Mouse (Mus musculus) lung, adult 2 months (tissue): ENCODE measurements around the gene Kank2. TPM values are rescaled to one million over a fixed set of nuclear protein-coding genes. Genes with fewer than 3 reads are reported as not detected.

ENCODE experiments used
- DNase-seq: peaks from one replicate; pipeline ENCODE4 v3.0.0; 2022
- H3K4me1 ChIP-seq: fragments of 200-500 bp; 2 replicates; pipeline ENCODE4 v1.6.1; 2011; ENCODE audit warnings: low read length; ENCODE audit not compliant: control insufficient read depth, insufficient read depth
- H3K4me3 ChIP-seq: fragments of 200-500 bp; replicated peaks from 2 replicates; pipeline ENCODE3; 2011; ENCODE audit warnings: low read depth, mild to moderate bottlenecking, control low read depth, low read length; ENCODE audit errors: extremely low read depth
- CTCF ChIP-seq: fragments of 200-500 bp; IDR thresholded peaks from 2 replicates; pipeline ENCODE4 v1.5.1; 2011; ENCODE audit warnings: mild to moderate bottlenecking, low read length, control low read depth; ENCODE audit not compliant: insufficient read depth
- POLR2A ChIP-seq: fragments of 200-500 bp; IDR thresholded peaks from 2 replicates; pipeline ENCODE4 v1.6.1; 2011; ENCODE audit warnings: low read depth, mild to moderate bottlenecking, control low read depth, low read length, borderline replicate concordance; ENCODE audit errors: extremely low read depth
- WGBS: fragments of 180-500 bp; shearing (Covaris S2); methylation state at CpG from one replicate; pipeline ENCODE4 v1.1.7; 2018; 5-methylcytosine and 5-hydroxymethylcytosine counted together
- polyA plus RNA-seq: library from polyadenylated mRNA; depleted of rRNA; stranded (reverse); fragments of >200 nt; gene quantifications from 2 replicates; pipeline ENCODE4 v1.2.3, GENCODE M21; 2012

Gene Kank2
- polyA plus RNA-seq, 1 experiment = 108 TPM

- 79% methylated on average over 2 of the region's 2 CpGs for WGBS
- TF ChIP-seq POLR2A (no peak), CTCF (no peak)
- H3K4me1 ChIP-seq = no peaks in the 10 kb centered on the region
- no peak overlapping the region for H3K4me3 ChIP-seq
- DNase-seq = no peak
Observed at GRCm38 (mm10) chr9:21819181-21819729, 20.7 kb upstream of the Kank2 start.

DNA sequence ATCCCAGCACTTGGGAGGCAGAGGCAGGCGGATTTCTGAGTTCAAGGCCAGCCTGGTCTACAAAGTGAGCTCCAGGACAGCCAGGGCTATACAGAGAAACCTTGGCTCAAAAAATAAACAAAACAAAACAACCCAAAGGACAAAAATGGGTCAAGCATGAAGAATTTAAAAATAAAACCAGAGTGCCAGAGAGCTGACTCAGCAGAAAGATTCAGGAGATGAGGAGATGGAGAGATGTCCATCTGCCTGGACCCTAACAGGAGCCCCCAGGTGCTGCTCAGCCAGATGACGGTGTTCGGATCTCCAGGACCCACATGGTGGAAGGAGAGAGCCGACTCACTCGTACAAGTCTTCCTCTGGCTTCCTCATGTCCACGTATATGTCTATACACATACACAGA is 20.0 kb upstream of the Kank2 start:
- no peak for DNase-seq
- 92% methylated on average over 6 of the region's 6 CpGs for WGBS
- Histone ChIP-seq H3K4me3 (no peak overlapping the region), H3K4me1 (no peaks in the 10 kb centered on the region)
- no peak for TF ChIP-seq CTCF
- TF ChIP-seq POLR2A = no peak

DNA sequence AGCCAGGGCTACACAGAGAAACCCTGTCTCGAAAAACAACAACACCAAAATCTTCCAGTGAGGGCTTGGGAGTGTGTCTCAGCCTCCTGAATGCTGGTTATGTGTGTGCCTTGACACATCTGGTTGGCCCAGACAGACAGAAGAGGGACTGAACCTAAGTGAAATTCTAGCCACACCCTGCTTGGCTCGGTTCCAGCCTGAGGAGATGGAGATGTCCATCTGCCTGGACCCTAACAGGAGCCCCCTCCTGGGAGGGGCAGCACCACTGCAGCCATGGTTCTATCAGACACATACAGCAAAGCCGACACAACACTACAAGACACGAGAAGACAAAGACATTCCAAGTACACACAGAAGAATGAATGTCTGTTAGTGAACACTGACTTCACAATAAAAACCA is 19.6 kb upstream of the Kank2 start:
- WGBS = 80% methylated on average over 4 of the region's 4 CpGs
- H3K4me3 ChIP-seq = no peak overlapping the region
- DNase-seq = no peak
- H3K4me1 ChIP-seq = no peaks in the 10 kb centered on the region
- no peak for TF ChIP-seq POLR2A
- no peak for TF ChIP-seq CTCF

GRCm38 (mm10) chr9:21816716-21817305 is 18.3 kb upstream of the Kank2 start:
- no peak overlapping the region for H3K4me3 ChIP-seq
- H3K4me1 ChIP-seq = no peaks in the 10 kb centered on the region
- WGBS = 70% methylated on average over 9 of the region's 9 CpGs
- no peak for TF ChIP-seq CTCF
- no peak for DNase-seq

DNA sequence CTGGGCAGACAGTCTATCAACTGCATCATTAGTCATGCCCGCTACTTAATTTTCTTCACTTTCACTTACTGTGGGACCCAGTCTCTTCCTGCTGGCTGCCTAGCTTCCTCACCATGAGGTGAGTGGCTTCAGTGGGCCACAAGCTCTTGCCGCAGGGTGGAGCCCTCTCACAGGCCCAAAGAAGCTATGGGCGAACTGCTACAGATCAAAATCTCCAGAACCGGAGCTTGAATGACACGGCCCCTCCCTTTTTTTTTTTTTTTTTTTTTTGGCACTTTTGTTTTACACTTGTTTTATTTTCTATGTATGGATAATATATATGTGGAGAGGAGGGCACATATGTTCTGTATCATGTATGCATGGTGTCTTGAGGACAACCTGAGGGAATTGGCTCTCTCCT is 12.6 kb upstream of the Kank2 start:
- TF ChIP-seq CTCF = no peak
- TF ChIP-seq POLR2A = no peak
- no peak for DNase-seq
- no peak overlapping the region for H3K4me3 ChIP-seq
- WGBS = 71% methylated on average over 5 of the region's 5 CpGs
- H3K4me1 ChIP-seq = no peaks in the 10 kb centered on the region; the same call in 1 of the 2 replicates

- 71% methylated on average over 3 of the region's 3 CpGs for WGBS
- DNase-seq = no peak
- H3K4me1 ChIP-seq = peaks cover 3% of the 10 kb centered on the region; the same call in 1 of the 2 replicates
- H3K4me3 ChIP-seq = no peak overlapping the region
- TF ChIP-seq CTCF = peak; percentile 51
- no peak for TF ChIP-seq POLR2A
Observed at GRCm38 (mm10) chr9:21808561-21808960, 10.0 kb upstream of the Kank2 start.

- Histone ChIP-seq H3K4me1 (peaks cover 3% of the 10 kb centered on the region; the same call in 1 of the 2 replicates), H3K4me3 (no peak overlapping the region)
- DNase-seq = no peak
- 72% methylated on average over 11 of the region's 11 CpGs for WGBS
- no peak for TF ChIP-seq CTCF
- TF ChIP-seq POLR2A = no peak
Observed at GRCm38 (mm10) chr9:21806976-21807375, 8.4 kb upstream of the Kank2 start.

- no peak for TF ChIP-seq POLR2A
- no peak for TF ChIP-seq CTCF
- H3K4me1 ChIP-seq = peaks cover 3% of the 10 kb centered on the region; the same call in 1 of the 2 replicates
- WGBS = 38% methylated on average over 3 of the region's 3 CpGs
- no peak overlapping the region for H3K4me3 ChIP-seq
- no peak for DNase-seq
Observed at GRCm38 (mm10) chr9:21806363-21806762, 7.8 kb upstream of the Kank2 start.

- Histone ChIP-seq H3K4me3 (no peak overlapping the region), H3K4me1 (peaks cover 3% of the 10 kb centered on the region; the same call in 1 of the 2 replicates)
- TF ChIP-seq POLR2A (peak; percentile 32; the same call in 1 of the 2 replicates), CTCF (peak; percentile 87)
- peak; percentile 82 for DNase-seq
- WGBS = 20% methylated on average over 13 of the region's 13 CpGs
Observed at GRCm38 (mm10) chr9:21803986-21804644, 5.6 kb upstream of the Kank2 start.

GRCm38 (mm10) chr9:21801591-21801990 is 3.0 kb upstream of the Kank2 start:
- WGBS = 92% methylated on average over 7 of the region's 7 CpGs
- TF ChIP-seq POLR2A (no peak), CTCF (no peak)
- H3K4me3 ChIP-seq = no peak overlapping the region
- peaks cover 9% of the 10 kb centered on the region; the same call in 1 of the 2 replicates for H3K4me1 ChIP-seq
- DNase-seq = no peak
